Mouse (Mus musculus): Measurements from ENCODE around the gene Acvr1b.

The Acvr1b gene

GRCm38 (mm10) chr15:101146100-101146965, 27.5 kb upstream of the Acvr1b start:
- in situ Hi-C loops (cut with MboI; ENCODE audit: low sequenced_read_pairs): no loop called here

DNA sequence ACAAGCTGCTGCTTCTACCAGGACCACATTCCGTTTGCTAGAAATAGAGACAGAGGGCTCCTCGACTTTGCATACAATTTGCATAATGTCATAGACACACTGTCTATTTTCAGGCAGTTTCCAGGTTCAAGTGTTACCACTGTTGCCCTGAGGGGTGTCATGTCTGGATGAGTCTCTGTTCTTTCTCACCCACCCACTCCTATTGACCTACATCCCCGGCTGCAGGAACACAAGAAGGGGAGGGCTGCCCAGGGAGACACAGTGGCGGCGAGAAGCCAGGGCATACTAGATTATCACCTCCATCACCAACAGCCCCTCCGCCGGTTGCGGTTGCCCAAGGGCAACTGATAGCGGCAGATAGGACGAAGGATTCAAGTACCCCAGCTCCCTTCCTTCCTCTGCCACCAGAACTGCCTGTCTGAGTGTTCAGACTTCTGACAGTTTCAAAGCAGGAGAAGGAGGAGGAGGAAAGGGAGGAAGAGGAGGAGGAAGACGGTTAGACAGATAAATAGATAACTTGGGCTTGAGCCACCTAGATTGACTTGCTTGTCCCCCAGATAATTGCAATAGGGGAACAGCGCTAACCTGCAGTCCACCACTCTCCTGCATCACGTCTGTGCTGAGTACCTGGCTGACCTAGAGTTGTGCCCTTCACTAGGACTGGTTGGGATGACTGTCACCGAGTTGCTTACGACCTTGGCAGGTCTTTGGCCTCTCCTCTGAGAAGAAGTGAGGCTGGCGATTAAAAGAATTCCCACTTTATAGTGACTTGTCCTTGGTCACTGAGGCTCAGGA, 26.6 kb upstream of the Acvr1b start:
- in situ Hi-C loops (cut with MboI; ENCODE audit: low sequenced_read_pairs): no loop called here

DNA sequence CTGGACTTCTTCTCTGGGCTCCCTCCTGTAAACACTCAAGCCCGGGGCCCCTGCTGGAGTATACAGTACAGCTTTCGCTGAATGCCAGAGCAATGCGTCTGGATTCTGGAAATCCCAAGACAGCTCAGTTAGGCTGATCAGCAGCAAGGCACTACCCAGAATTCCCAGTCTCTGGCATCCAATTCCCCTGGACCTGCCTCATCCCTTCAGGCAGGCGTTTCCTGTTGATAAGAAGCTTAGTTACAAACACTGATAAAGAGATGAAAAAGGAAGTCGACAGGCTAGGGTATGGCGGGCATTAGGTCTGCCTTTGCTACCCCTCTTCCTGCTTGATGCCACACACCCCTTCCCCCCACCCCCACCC, 26.0 kb upstream of the Acvr1b start:
- in situ Hi-C loops (cut with MboI; ENCODE audit: low sequenced_read_pairs): no loop called here

DNA sequence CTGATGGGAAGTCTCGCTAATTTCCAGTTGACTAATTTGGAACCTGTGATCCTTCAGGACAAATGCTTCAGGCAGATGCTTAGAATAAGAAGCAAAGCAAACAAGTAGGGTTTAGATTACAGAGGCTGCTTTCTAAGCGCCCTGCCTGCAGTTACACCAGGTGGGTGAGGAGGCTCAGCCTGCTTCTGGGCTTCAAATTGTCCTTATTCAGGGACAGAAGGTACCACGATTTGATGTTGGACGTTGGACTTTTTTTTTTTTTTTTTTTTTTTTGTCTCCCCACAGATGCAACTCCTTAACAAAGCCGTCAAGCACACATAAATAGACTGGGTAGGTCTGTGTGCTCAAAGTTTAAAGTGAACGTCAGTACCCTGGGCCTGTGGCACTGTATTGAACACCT, 25.3 kb upstream of the Acvr1b start:
- in situ Hi-C loops (cut with MboI; ENCODE audit: low sequenced_read_pairs): no loop called here

DNA sequence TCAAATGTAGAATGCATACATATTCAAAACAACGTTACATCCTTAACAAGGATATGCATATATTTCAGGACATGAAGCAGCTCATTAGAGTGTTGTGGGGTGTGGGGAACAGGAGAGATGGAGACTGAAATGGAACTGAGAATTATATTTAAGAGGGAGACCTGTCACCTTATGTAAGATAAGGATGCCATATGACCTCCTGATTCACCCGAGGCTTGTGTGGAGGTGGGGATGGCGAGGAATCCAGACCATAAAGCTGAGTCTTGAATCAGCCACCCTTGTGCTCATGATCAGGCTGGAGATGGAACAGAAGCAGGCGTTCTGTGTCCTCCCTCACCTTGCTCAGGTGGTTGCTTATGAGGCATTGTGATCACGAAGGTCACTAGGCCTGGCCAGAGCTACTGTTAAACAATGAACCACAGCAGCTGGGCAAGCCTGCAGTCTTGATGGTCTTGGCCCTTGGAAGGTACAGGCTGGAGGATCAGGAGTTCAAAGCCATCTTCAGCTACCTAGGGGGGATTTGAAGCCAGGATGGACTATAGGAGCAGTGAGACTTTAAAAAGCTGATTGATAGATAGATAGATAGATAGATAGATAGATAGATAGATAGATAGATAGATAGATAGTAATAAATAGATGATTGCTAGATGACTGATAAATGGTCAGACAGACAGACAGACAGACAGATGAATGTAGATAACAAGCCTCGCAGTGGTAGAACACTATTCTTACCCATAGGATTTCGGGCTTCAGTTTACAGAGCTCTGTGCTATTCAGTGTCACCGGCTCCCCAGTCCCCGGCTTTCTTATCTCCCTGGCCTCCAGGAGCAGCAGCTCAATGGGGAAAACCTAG, 22.2 kb upstream of the Acvr1b start:
- in situ Hi-C loops (cut with MboI; ENCODE audit: low sequenced_read_pairs): no loop called here

DNA sequence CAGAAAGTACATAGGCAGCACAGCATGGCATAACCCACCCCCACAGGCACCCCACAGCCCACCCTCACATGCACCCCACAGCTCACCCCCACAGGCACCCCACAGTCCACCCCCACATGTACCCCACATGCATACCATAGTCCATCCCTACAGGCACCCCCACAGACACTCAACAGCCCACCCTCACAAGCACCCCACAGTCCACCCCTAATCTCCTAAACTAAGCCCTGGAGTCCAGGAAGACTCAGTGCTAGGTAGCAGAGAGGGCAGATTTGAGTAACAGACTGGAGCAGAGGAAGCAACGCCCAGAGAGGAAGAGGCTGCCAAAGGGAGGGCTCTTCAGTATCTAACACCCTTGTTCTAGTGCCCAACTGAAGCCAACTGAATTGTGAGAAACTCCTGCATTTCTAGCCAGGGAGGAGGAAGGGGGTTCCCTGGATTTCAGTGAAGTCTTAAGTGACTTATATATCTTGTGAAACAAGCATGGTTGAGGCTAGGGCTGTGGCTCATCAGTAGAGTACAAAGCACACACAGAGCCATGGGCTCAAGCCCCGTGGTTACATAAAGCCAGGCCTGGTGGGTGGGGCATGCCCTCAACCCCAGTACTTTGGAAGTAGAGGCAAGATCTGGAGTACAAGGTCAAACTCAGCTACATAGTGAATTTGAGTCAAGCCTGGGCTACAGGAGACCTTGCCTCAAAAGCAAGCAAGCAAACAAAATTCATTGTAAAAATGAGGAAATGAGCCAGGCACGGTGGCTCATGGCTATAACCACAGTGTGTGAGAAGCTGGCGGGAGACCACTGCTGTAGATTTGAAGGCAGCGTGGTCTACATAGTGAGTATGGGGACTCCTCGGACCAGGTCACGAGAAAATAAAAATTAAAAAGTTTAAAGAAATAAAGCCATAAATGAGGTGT, 18.9 kb upstream of the Acvr1b start:
- in situ Hi-C loops (cut with MboI; ENCODE audit: low sequenced_read_pairs): no loop called here

DNA sequence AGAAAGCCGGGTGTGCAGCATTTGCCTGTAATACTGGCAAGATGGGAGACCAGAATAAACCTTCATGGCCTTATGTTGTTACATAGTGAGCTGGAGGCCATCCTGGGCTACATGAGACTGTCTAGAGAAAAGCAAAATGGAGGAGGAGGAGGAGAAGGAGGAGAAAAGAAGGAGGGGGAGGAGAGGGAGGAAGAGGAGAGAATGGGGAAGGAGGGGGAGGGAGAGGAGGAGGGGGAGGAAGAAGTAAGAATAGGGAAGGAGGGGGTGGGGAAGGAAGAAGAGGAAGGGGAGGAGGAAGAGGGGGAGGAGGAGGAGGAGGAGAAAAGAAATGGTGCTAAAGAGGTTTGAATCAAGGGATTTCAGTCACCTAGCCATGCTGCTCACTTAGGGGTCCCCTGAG, 13.7 kb upstream of the Acvr1b start:
- in situ Hi-C loops (cut with MboI; ENCODE audit: low sequenced_read_pairs): no loop called here

DNA sequence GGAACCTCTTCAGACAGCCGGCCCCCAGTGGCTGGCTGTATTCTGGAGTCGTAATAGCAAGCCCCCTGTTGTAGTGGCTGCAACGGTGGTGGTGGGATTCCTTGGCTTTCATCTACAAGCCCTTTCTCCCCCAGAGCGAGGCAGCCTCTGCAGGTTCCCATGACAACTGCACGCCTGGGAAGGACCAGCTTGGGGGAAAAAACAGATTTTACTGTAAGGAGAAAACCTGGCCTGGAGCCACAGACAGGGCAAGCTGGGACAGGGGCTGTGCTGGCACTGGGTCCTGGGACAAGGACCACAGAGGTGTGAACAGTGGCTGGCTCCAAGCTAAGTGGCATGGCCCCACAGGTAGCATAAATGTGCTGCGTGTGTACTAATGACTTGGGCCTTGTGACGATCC, 13.3 kb upstream of the Acvr1b start:
- in situ Hi-C loops (cut with MboI; ENCODE audit: low sequenced_read_pairs): no loop called here

DNA sequence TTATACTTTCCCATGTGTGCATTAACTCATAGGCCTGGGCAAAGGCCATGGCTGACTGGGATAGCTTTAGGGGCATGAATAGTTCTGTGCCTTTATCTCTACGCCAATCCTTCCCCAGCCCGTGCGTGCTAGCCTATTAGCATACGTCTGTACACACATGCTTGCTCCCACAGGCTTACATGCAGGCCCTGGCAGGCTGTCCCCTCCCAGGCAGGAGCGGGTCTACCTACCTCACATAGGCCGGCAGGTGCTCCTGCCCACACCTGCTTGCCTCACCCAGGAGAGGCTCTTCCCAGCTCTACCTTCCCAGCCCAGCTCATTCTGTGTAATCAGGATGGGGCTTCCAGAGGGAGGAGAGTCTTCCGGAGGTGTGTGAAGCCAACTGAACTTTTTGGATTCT, 12.3 kb upstream of the Acvr1b start:
- in situ Hi-C loops (cut with MboI; ENCODE audit: low sequenced_read_pairs): no loop called here

- in situ Hi-C loops (cut with MboI; ENCODE audit: low sequenced_read_pairs): no loop called here
These were observed 10.8 kb upstream of the Acvr1b start for GRCm38 (mm10) chr15:101163056-101163458.

GRCm38 (mm10) chr15:101163854-101164253, 10.0 kb upstream of the Acvr1b start:
- in situ Hi-C loops (cut with MboI; ENCODE audit: low sequenced_read_pairs): no loop called here

DNA sequence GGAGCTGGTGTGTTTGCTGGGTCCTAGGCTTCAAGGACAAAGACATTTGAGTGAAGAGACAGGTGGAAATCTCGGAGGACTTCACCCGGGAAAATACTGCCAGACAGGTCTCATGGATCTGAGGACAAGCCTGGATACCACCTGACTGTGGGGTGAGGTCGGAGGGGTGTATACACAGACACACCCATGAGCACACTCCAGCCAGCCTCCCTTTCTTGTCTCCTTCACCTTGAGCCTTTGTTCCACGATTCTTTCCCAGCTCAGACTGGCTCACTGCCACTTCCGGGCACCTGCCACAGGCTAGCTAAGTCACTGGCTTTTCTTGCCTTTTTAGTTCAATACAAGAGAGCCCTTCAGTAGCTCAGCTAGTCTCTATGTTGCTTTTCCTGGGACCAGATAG, 9.6 kb upstream of the Acvr1b start:
- in situ Hi-C loops (cut with MboI; ENCODE audit: low sequenced_read_pairs): no loop called here

GRCm38 (mm10) chr15:101165658-101166437, 8.0 kb upstream of the Acvr1b start:
- in situ Hi-C loops (cut with MboI; ENCODE audit: low sequenced_read_pairs): no loop called here

DNA sequence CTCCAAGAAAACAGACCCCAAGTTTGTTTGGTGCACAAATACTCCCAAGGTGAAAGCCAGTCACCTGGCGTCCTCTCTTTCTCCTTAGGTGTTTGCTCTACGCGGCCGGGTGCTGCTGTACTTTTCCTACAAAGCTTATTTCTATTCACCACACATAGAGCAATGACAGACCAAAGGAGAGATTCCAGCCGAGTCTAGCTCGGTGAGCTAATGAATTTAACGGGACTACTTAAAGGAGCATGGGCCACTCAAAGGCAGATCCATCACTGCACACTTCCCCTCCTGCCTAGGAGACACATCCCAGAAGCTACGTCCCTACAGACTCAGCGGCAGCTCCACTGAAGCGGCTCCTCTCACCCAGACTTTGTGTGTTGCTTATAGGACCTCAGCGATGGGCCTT, 6.3 kb upstream of the Acvr1b start:
- in situ Hi-C loops (cut with MboI; ENCODE audit: low sequenced_read_pairs): no loop called here

GRCm38 (mm10) chr15:101169910-101170309, 4.0 kb upstream of the Acvr1b start:
- in situ Hi-C loops (cut with MboI; ENCODE audit: low sequenced_read_pairs): no loop called here

DNA sequence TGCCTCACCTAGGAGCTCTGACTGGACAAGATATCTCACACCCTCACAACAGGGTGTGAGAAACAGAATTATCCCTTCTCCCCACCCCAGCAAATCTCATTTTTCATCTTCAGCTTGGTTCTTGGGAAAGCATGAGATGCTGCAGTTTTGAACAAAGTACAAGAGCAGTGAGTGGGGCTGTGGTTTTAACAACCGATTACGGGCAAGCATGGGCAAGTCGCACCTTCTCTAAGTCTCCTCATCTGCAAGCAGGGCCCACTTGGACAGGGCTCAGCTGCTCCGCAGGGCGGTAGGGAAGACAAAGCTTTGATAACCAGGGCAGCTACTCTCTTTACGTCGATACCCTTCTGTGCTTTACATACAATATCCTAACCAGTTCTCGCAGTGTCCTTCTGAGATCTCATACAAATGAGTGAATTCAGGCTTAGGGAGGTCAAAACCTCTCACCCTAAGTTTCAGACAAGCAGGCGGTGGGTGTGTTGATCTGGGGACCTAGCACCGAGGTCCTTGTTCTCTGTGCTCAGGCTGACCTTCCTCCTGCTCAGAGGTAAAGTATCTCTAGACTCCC, 3.4 kb upstream of the Acvr1b start:
- in situ Hi-C loops (cut with MboI; ENCODE audit: low sequenced_read_pairs): no loop called here

GRCm38 (mm10) chr15:101171272-101171671, 2.6 kb upstream of the Acvr1b start:
- in situ Hi-C loops (cut with MboI; ENCODE audit: low sequenced_read_pairs): no loop called here

DNA sequence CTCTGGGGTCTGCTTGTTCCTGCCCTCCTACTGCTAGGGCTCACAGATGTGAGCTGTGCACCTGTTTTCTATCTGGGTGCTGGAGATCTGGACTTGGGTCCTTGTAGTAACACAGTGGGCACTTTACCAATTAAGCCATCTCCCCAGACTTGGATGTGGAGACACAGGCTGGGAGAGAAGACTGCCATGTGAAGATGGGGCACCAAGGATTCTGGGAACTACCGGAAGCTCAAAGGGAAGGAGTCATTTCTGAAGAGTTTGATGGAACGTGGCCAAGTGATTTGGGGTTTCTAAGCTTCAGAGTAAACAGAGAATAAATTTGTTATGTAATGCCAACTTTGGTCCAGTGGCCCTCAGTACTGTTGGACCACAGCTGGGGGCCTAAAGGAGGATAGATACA, 1.9 kb upstream of the Acvr1b start:
- in situ Hi-C loops (cut with MboI; ENCODE audit: low sequenced_read_pairs): no loop called here
